Mouse (Mus musculus) forebrain, embryonic 10.5 days (tissue): ENCODE measurements around the gene Sh3gl2. TPM values are rescaled to one million over a fixed set of nuclear protein-coding genes. Genes with fewer than 3 reads are reported as not detected.

Source experiments
- DNase-seq: peaks from one replicate; pipeline ENCODE4 v3.0.0-alpha.2; 2017; ENCODE audit warnings: low spot score; ENCODE audit errors: extremely low spot score
- H3K27ac ChIP-seq: fragments of 300-500 bp; sonication (generic); 2 replicates; pipeline ENCODE4 v1.5.1; 2016; ENCODE audit warnings: mild to moderate bottlenecking
- H3K27me3 ChIP-seq: fragments of 300-500 bp; sonication (generic); 2 replicates; pipeline ENCODE4 v1.6.1; 2016; ENCODE audit warnings: mild to moderate bottlenecking; ENCODE audit not compliant: poor library complexity, severe bottlenecking
- H3K36me3 ChIP-seq: fragments of 300-500 bp; sonication (generic); replicated peaks from 2 replicates; pipeline ENCODE4 v1.6.1; 2016; ENCODE audit warnings: mild to moderate bottlenecking, moderate library complexity
- H3K4me1 ChIP-seq: fragments of 300-500 bp; sonication (generic); 2 replicates; pipeline ENCODE4 v1.6.1; 2016
- H3K4me3 ChIP-seq: fragments of 300-500 bp; sonication (generic); 2 replicates; pipeline ENCODE4 v1.5.1; 2016; ENCODE audit warnings: mild to moderate bottlenecking, moderate library complexity
- H3K9me3 ChIP-seq: fragments of 300-500 bp; sonication (generic); 2 replicates; pipeline ENCODE4 v1.6.1; 2016; ENCODE audit warnings: mild to moderate bottlenecking, moderate library complexity
- WGBS: fragments of 180-500 bp; shearing (Covaris S2); methylation state at CpG from one replicate; pipeline ENCODE4 v1.1.7; 2016; 5-methylcytosine and 5-hydroxymethylcytosine counted together
- polyA plus RNA-seq: library from polyadenylated mRNA; unstranded; fragments of >200 nt; fragmentation: Nextera tagmentation; extraction: Ambion mirVana; gene quantifications from 2 replicates; pipeline ENCODE4 v1.2.1, GENCODE M21; 2016

Sh3gl2 gene
- polyA plus RNA-seq, 1 experiment from 2014 or later, result 2.0 TPM

- DNase-seq, result no peak
- H3K4me1 ChIP-seq, result no peaks in the 10 kb centered on the region
- H3K9me3 ChIP-seq, result no peaks in the 10 kb centered on the region
- WGBS, result 86% methylated on average over 3 of the region's 3 CpGs
- no peaks in the 10 kb centered on the region for H3K36me3 ChIP-seq
- H3K27me3 ChIP-seq, result no peaks in the 10 kb centered on the region
- H3K27ac ChIP-seq, result no peak overlapping the region
- H3K4me3 ChIP-seq, result no peak overlapping the region
Measured at GRCm38 (mm10) chr4:85613331-85613730, 408.4 kb downstream of the Sh3gl2 start.

- no peak for DNase-seq
- H3K4me3 ChIP-seq, result no peak overlapping the region
- H3K27me3 ChIP-seq, result no peaks in the 10 kb centered on the region
- WGBS, result 93% methylated on average over 5 of the region's 5 CpGs
- H3K9me3 ChIP-seq, result no peaks in the 10 kb centered on the region
- no peaks in the 10 kb centered on the region for H3K4me1 ChIP-seq
- H3K36me3 ChIP-seq, result no peaks in the 10 kb centered on the region
- no peak overlapping the region for H3K27ac ChIP-seq
Measured at GRCm38 (mm10) chr4:85618746-85619145, 413.8 kb downstream of the Sh3gl2 start.

GRCm38 (mm10) chr4:85619261-85619660 lies 414.3 kb downstream of the Sh3gl2 start:
- Histone ChIP-seq H3K27me3 (no peaks in the 10 kb centered on the region), H3K9me3 (no peaks in the 10 kb centered on the region), H3K4me3 (no peak overlapping the region), H3K36me3 (no peaks in the 10 kb centered on the region), H3K27ac (no peak overlapping the region), H3K4me1 (no peaks in the 10 kb centered on the region)
- no peak for DNase-seq
- WGBS, result 82% methylated on average over 3 of the region's 3 CpGs

GRCm38 (mm10) chr4:85629381-85629780 lies 424.5 kb downstream of the Sh3gl2 start:
- Histone ChIP-seq H3K27ac (no peak overlapping the region), H3K9me3 (no peaks in the 10 kb centered on the region), H3K27me3 (no peaks in the 10 kb centered on the region), H3K36me3 (no peaks in the 10 kb centered on the region), H3K4me1 (no peaks in the 10 kb centered on the region), H3K4me3 (no peak overlapping the region)
- DNase-seq, result no peak
- WGBS, result 90% methylated on average over 7 of the region's 7 CpGs

GRCm38 (mm10) chr4:85669271-85669670 lies 464.3 kb downstream of the Sh3gl2 start:
- no peak overlapping the region for H3K4me3 ChIP-seq
- no peak overlapping the region for H3K27ac ChIP-seq
- H3K36me3 ChIP-seq, result no peaks in the 10 kb centered on the region
- DNase-seq, result no peak
- 0 out of 2 replicates have a peak, but pooled peaks cover 5% of the 10 kb centered on the region for H3K4me1 ChIP-seq
- 92% methylated on average over 5 of the region's 5 CpGs for WGBS
- no peaks in the 10 kb centered on the region for H3K27me3 ChIP-seq
- H3K9me3 ChIP-seq, result no peaks in the 10 kb centered on the region

GRCm38 (mm10) chr4:85669735-85670134 lies 464.8 kb downstream of the Sh3gl2 start:
- Histone ChIP-seq H3K4me1 (0 out of 2 replicates have a peak, but pooled peaks cover 5% of the 10 kb centered on the region), H3K27ac (no peak overlapping the region), H3K27me3 (no peaks in the 10 kb centered on the region), H3K36me3 (no peaks in the 10 kb centered on the region), H3K4me3 (no peak overlapping the region), H3K9me3 (no peaks in the 10 kb centered on the region)
- 79% methylated on average over 1 of the region's 1 CpGs for WGBS
- no peak for DNase-seq

GRCm38 (mm10) chr4:85672290-85672689 lies 467.4 kb downstream of the Sh3gl2 start:
- Histone ChIP-seq H3K27ac (no peak overlapping the region), H3K27me3 (no peaks in the 10 kb centered on the region), H3K36me3 (no peaks in the 10 kb centered on the region), H3K4me1 (0 out of 2 replicates have a peak, but pooled peaks cover 5% of the 10 kb centered on the region), H3K9me3 (no peaks in the 10 kb centered on the region), H3K4me3 (no peak overlapping the region)
- 63% methylated on average over 4 of the region's 4 CpGs for WGBS
- no peak for DNase-seq

GRCm38 (mm10) chr4:85677621-85678020 lies 472.7 kb downstream of the Sh3gl2 start:
- no peak overlapping the region for H3K27ac ChIP-seq
- H3K27me3 ChIP-seq, result no peaks in the 10 kb centered on the region
- H3K36me3 ChIP-seq, result no peaks in the 10 kb centered on the region
- H3K9me3 ChIP-seq, result no peaks in the 10 kb centered on the region
- no peak for DNase-seq
- H3K4me3 ChIP-seq, result no peak overlapping the region
- H3K4me1 ChIP-seq, result no peaks in the 10 kb centered on the region
- 68% methylated on average over 1 of the region's 1 CpGs for WGBS

GRCm38 (mm10) chr4:85686160-85686559 lies 481.2 kb downstream of the Sh3gl2 start:
- Histone ChIP-seq H3K4me1 (no peaks in the 10 kb centered on the region), H3K36me3 (no peaks in the 10 kb centered on the region), H3K9me3 (no peaks in the 10 kb centered on the region), H3K27ac (no peak overlapping the region), H3K27me3 (no peaks in the 10 kb centered on the region), H3K4me3 (no peak overlapping the region)
- no peak for DNase-seq
- 85% methylated on average over 4 of the region's 4 CpGs for WGBS
